Mouse (Mus musculus): ENCODE measurements around the gene Stim1.

Gene Stim1

GRCm38 (mm10) chr7:102267601-102268394 lies at the start of gene Stim1:
Stim1 (plus strand) TSS chr7:102267806.
- peak in 1 of 2 experiments; percentile 66 for DNase-seq (ENCODE audit: low spot score in 2 of 2)

GRCm38 (mm10) chr7:102221899-102222298 lies 45.7 kb upstream of the Stim1 start:
- DNase-seq (ENCODE audit: low spot score in 2 of 2) = no peak

- DNase-seq (ENCODE audit: low spot score in 2 of 2) = no peak
Observed at GRCm38 (mm10) chr7:102222336-102222735, 45.3 kb upstream of the Stim1 start.

GRCm38 (mm10) chr7:102222830-102223556 lies 44.6 kb upstream of the Stim1 start:
- peak; percentile 63 to 81 for DNase-seq (ENCODE audit: low spot score in 2 of 2)

GRCm38 (mm10) chr7:102223883-102224738 lies 43.5 kb upstream of the Stim1 start:
- peak in 1 of 2 experiments; percentile 51 for DNase-seq (ENCODE audit: low spot score in 2 of 2)

GRCm38 (mm10) chr7:102226051-102226450 lies 41.6 kb upstream of the Stim1 start:
- DNase-seq (ENCODE audit: low spot score in 2 of 2) = no peak

GRCm38 (mm10) chr7:102228049-102228670 lies 39.4 kb upstream of the Stim1 start:
- no peak for DNase-seq (ENCODE audit: low spot score in 2 of 2)

GRCm38 (mm10) chr7:102229814-102230213 lies 37.8 kb upstream of the Stim1 start:
- no peak for DNase-seq (ENCODE audit: low spot score in 2 of 2)

- no peak for DNase-seq (ENCODE audit: low spot score in 2 of 2)
Observed at GRCm38 (mm10) chr7:102233059-102233458, 34.5 kb upstream of the Stim1 start.

- no peak for DNase-seq (ENCODE audit: low spot score in 2 of 2)
Observed at GRCm38 (mm10) chr7:102238686-102239286, 28.8 kb upstream of the Stim1 start.

GRCm38 (mm10) chr7:102239591-102239990 lies 28.0 kb upstream of the Stim1 start:
- DNase-seq (ENCODE audit: low spot score in 2 of 2) = no peak

GRCm38 (mm10) chr7:102242371-102242770 lies 25.2 kb upstream of the Stim1 start:
- DNase-seq (ENCODE audit: low spot score in 2 of 2) = no peak

- no peak for DNase-seq (ENCODE audit: low spot score in 2 of 2)
Observed at GRCm38 (mm10) chr7:102242917-102243316, 24.7 kb upstream of the Stim1 start.

GRCm38 (mm10) chr7:102243870-102244269 lies 23.7 kb upstream of the Stim1 start:
- DNase-seq (ENCODE audit: low spot score in 2 of 2) = no peak

GRCm38 (mm10) chr7:102244782-102245535 lies 22.6 kb upstream of the Stim1 start:
- no peak for DNase-seq (ENCODE audit: low spot score in 2 of 2)

GRCm38 (mm10) chr7:102245775-102246174 lies 21.8 kb upstream of the Stim1 start:
- no peak for DNase-seq (ENCODE audit: low spot score in 2 of 2)

GRCm38 (mm10) chr7:102246265-102246664 lies 21.3 kb upstream of the Stim1 start:
- DNase-seq (ENCODE audit: low spot score in 2 of 2) = no peak

- DNase-seq (ENCODE audit: low spot score in 2 of 2) = no peak
Observed at GRCm38 (mm10) chr7:102246956-102247797, 20.4 kb upstream of the Stim1 start.

GRCm38 (mm10) chr7:102248691-102249404 lies 18.8 kb upstream of the Stim1 start:
- no peak for DNase-seq (ENCODE audit: low spot score in 2 of 2)

All from urinary bladder, adult 18-20 months (tissue).